Mouse (Mus musculus): ENCODE results near the gene Scyl1. TPM values are rescaled to one million over a fixed set of nuclear protein-coding genes. Genes with fewer than 3 reads are reported as not detected.

Gene Scyl1
- polyA plus RNA-seq, 1 experiment from 2014 or later, result 25.2 TPM

GRCm38 (mm10) chr19:5751742-5752141, 19.5 kb downstream of the Scyl1 start:
- H3K4me1 ChIP-seq (replicated peaks), result peaks cover 24% of the 10 kb centered on the region
- peak overlapping the region; percentile 3; the same call in 1 of the 2 replicates for H3K4me2 ChIP-seq
- peaks cover 100% of the 10 kb centered on the region for H3K27me3 ChIP-seq
- no peak overlapping the region for H3K27ac ChIP-seq
- no peak overlapping the region for H3K4me3 ChIP-seq (replicated peaks)
- no peak for ATAC-seq (ENCODE audit: low read depth)
- WGBS (ENCODE audit: insufficient replicate concordance), result 8% methylated on average over 20 of the region's 20 CpGs
- no peak overlapping the region for H3K9ac ChIP-seq
- H3K9me3 ChIP-seq (replicated peaks), result no peaks in the 10 kb centered on the region
- no peaks in the 10 kb centered on the region for H3K36me3 ChIP-seq
- DNase-seq, result no peak

- Histone ChIP-seq H3K27me3 (peaks cover 100% of the 10 kb centered on the region), H3K4me3 (replicated peaks) (no peak overlapping the region), H3K4me1 (replicated peaks) (peaks cover 26% of the 10 kb centered on the region), H3K9me3 (replicated peaks) (no peaks in the 10 kb centered on the region), H3K36me3 (no peaks in the 10 kb centered on the region), H3K27ac (no peak overlapping the region), H3K9ac (no peak overlapping the region), H3K4me2 (no peak overlapping the region)
- no peak for DNase-seq
- no peak for ATAC-seq (ENCODE audit: low read depth)
- WGBS (ENCODE audit: insufficient replicate concordance), result 12% methylated on average over 22 of the region's 22 CpGs
These were observed 20.3 kb downstream of the Scyl1 start for GRCm38 (mm10) chr19:5750951-5751350.

- H3K4me2 ChIP-seq, result no peak overlapping the region
- no peaks in the 10 kb centered on the region for H3K9me3 ChIP-seq (replicated peaks)
- ATAC-seq (ENCODE audit: low read depth) (no peak), DNase-seq (no peak)
- H3K4me1 ChIP-seq (replicated peaks), result peaks cover 35% of the 10 kb centered on the region
- H3K4me3 ChIP-seq (replicated peaks), result no peak overlapping the region
- H3K36me3 ChIP-seq, result no peaks in the 10 kb centered on the region
- H3K27ac ChIP-seq, result no peak overlapping the region
- no peak overlapping the region for H3K9ac ChIP-seq
- peaks cover 100% of the 10 kb centered on the region for H3K27me3 ChIP-seq
- 49% methylated on average over 6 of the region's 6 CpGs for WGBS (ENCODE audit: insufficient replicate concordance)
These were observed 21.7 kb downstream of the Scyl1 start for GRCm38 (mm10) chr19:5749476-5749875.

- no peak overlapping the region for H3K9ac ChIP-seq
- no peaks in the 10 kb centered on the region for H3K9me3 ChIP-seq (replicated peaks)
- H3K36me3 ChIP-seq, result no peaks in the 10 kb centered on the region
- peaks cover 44% of the 10 kb centered on the region for H3K4me1 ChIP-seq (replicated peaks)
- DNase-seq (no peak), ATAC-seq (ENCODE audit: low read depth) (peak; percentile 63)
- H3K27ac ChIP-seq, result no peak overlapping the region
- no peak overlapping the region for H3K4me3 ChIP-seq (replicated peaks)
- peaks cover 100% of the 10 kb centered on the region for H3K27me3 ChIP-seq
- 22% methylated on average over 12 of the region's 12 CpGs for WGBS (ENCODE audit: insufficient replicate concordance)
- 0 out of 2 replicates have a peak overlapping the region, but pooled peaks have one; percentile 0 for H3K4me2 ChIP-seq
These were observed 24.3 kb downstream of the Scyl1 start for GRCm38 (mm10) chr19:5746907-5747363.

DNA sequence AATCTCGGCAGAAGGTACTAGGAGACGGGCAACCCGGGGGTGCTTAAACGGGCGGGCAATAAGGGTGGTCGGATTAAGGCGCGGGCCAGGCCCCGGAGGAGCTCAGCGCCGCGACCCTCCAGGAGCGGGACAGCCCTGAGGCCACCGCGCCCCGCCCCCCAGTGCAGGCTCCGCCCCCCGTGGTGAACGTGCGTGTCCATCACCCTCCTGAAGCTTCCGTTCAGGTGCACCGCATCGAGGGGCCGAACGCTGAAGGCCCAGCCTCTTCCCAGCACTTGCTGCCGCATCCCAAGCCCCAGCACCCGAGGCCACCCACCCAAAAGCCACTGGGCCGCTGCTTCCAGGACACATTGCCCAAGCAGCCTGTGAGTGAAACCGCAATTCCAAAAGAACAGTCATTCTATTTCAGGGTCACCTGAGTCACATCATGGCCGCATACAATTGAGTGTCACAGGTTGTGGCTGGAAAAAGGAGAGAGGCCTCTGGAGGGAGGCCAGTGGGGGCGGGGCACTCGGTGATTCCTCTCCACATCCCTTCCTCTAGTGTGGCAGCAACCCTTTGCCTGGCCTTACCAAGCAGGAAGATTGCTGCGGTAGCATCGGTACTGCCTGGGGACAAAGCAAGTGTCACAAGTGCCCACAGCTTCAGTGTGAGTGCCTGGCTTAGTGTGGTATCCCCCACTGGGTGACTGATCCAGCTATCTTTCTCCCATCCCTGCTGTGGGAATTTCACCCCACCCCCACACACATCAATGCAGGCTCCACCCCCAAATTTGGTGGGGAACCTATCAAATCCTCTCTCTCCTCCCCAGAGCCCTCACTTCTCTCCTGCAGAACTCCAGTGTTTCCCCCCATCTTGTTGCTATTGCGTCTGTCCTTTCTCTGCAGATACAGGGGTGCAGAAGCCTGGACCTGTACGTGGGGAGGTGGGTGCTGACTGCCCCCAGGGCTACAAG, 25.2 kb downstream of the Scyl1 start:
- Histone ChIP-seq H3K9ac (no peak overlapping the region), H3K27ac (no peak overlapping the region), H3K27me3 (peaks cover 100% of the 10 kb centered on the region), H3K9me3 (replicated peaks) (no peaks in the 10 kb centered on the region), H3K4me1 (replicated peaks) (peaks cover 43% of the 10 kb centered on the region), H3K4me3 (replicated peaks) (peak overlapping the region; percentile 18; the same call in 1 of the 2 replicates), H3K4me2 (peak overlapping the region; percentile 48), H3K36me3 (no peaks in the 10 kb centered on the region)
- WGBS (ENCODE audit: insufficient replicate concordance), result 12% methylated on average over 36 of the region's 36 CpGs
- ATAC-seq (ENCODE audit: low read depth) (no peak), DNase-seq (no peak)

DNA sequence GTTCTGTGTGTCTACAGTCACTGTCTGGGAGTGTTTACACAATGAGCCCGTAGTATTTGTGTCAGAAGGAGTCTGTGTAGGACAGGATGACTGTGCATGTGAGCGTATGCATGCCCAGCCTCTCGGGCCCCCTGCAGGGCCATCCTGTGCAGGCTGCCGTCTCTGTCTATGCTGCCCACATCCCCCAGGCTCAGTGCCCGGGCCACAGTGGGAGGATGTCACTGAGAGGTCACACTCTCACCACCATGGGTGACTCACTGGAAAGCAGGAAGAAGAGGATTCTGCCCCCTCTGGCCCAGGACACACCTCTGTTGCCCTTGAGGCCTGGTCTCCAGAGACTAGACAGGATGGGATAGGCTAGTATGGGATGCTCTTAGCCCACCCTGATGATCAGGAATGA, 27.6 kb downstream of the Scyl1 start:
- WGBS (ENCODE audit: insufficient replicate concordance), result 36% methylated on average over 5 of the region's 5 CpGs
- DNase-seq (no peak), ATAC-seq (ENCODE audit: low read depth) (no peak)
- no peak overlapping the region for H3K9ac ChIP-seq
- peaks cover 43% of the 10 kb centered on the region for H3K4me1 ChIP-seq (replicated peaks)
- H3K4me2 ChIP-seq, result no peak overlapping the region
- H3K9me3 ChIP-seq (replicated peaks), result no peaks in the 10 kb centered on the region
- peaks cover 100% of the 10 kb centered on the region for H3K27me3 ChIP-seq
- no peak overlapping the region for H3K27ac ChIP-seq
- H3K4me3 ChIP-seq (replicated peaks), result no peak overlapping the region
- H3K36me3 ChIP-seq, result no peaks in the 10 kb centered on the region

DNA sequence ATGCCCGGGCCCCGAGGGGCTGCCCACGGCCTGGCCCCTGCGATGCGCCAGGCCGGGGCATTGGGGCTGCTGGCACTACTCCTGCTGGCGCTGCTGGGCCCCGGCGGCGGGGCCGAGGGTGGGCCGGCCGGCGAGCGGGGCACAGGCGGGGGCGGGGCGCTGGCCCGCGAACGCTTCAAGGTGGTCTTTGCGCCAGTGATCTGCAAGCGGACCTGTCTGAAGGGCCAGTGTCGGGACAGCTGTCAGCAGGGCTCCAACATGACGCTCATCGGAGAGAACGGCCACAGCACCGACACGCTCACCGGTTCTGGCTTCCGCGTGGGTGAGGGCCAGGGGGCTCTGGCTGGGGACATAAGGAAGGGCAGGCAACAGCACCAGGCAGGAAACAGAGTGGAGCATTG, 29.0 kb downstream of the Scyl1 start:
- Histone ChIP-seq H3K4me2 (peak overlapping the region; percentile 73), H3K9me3 (replicated peaks) (no peaks in the 10 kb centered on the region), H3K4me1 (replicated peaks) (peaks cover 39% of the 10 kb centered on the region), H3K27ac (no peak overlapping the region), H3K36me3 (no peaks in the 10 kb centered on the region), H3K27me3 (peaks cover 94% of the 10 kb centered on the region), H3K4me3 (replicated peaks) (peak overlapping the region; percentile 52), H3K9ac (peak overlapping the region; percentile 56)
- no peak for ATAC-seq (ENCODE audit: low read depth)
- 12% methylated on average over 32 of the region's 32 CpGs for WGBS (ENCODE audit: insufficient replicate concordance)
- DNase-seq, result no peak

GRCm38 (mm10) chr19:5741641-5742240, 29.5 kb downstream of the Scyl1 start:
- H3K4me2 ChIP-seq, result peak overlapping the region; percentile 73
- H3K4me3 ChIP-seq (replicated peaks), result peak overlapping the region; percentile 52
- H3K27ac ChIP-seq, result no peak overlapping the region
- H3K36me3 ChIP-seq, result no peaks in the 10 kb centered on the region
- peaks cover 35% of the 10 kb centered on the region for H3K4me1 ChIP-seq (replicated peaks)
- under 1% methylated on average over 55 of the region's 55 CpGs for WGBS (ENCODE audit: insufficient replicate concordance)
- peak overlapping the region; percentile 56 for H3K9ac ChIP-seq
- no peak for DNase-seq
- 0 out of 2 replicates have a peak, but pooled peaks have one; percentile 24 for ATAC-seq (ENCODE audit: low read depth)
- peaks cover 94% of the 10 kb centered on the region for H3K27me3 ChIP-seq
- H3K9me3 ChIP-seq (replicated peaks), result no peaks in the 10 kb centered on the region

GRCm38 (mm10) chr19:5740320-5741317, 30.6 kb downstream of the Scyl1 start, which contains the start of gene Ltbp3:
Gene Ltbp3 (plus strand): TSS chr19:5740904.
- DNase-seq, result no peak
- H3K27ac ChIP-seq, result no peak within 1 kb of the TSS
- peak within 1 kb of the TSS; percentile 56; the same call in 1 of the 2 replicates for H3K9ac ChIP-seq
- H3K4me1 ChIP-seq (replicated peaks), result peaks cover 23% of the 10 kb centered on the region
- no peaks in the 10 kb centered on the region for H3K9me3 ChIP-seq (replicated peaks)
- no peaks in the 10 kb centered on the region for H3K36me3 ChIP-seq
- H3K4me2 ChIP-seq, result peak within 1 kb of the TSS; percentile 73
- WGBS (ENCODE audit: insufficient replicate concordance), result 45% methylated on average over 13 of the region's 14 CpGs
- peaks cover 93% of the 10 kb centered on the region for H3K27me3 ChIP-seq
- H3K4me3 ChIP-seq (replicated peaks), result peak within 1 kb of the TSS; percentile 52
- no peak for ATAC-seq (ENCODE audit: low read depth)

- DNase-seq, result no peak
- 54% methylated on average over 2 of the region's 2 CpGs for WGBS (ENCODE audit: insufficient replicate concordance)
- H3K9me3 ChIP-seq (replicated peaks), result no peaks in the 10 kb centered on the region
- ATAC-seq (ENCODE audit: low read depth), result no peak
- H3K4me2 ChIP-seq, result no peak overlapping the region
- no peaks in the 10 kb centered on the region for H3K36me3 ChIP-seq
- H3K27ac ChIP-seq, result no peak overlapping the region
- H3K9ac ChIP-seq, result no peak overlapping the region
- peaks cover 92% of the 10 kb centered on the region for H3K27me3 ChIP-seq
- H3K4me3 ChIP-seq (replicated peaks), result no peak overlapping the region
- peaks cover 18% of the 10 kb centered on the region for H3K4me1 ChIP-seq (replicated peaks)
These were observed 31.8 kb downstream of the Scyl1 start for GRCm38 (mm10) chr19:5739446-5739845.

Measured in liver, embryonic 13.5 days (tissue).